25 mouse cellular contexts compared by ENCODE assay signal in genomic region chr8:109494601-109495000, GRCm38 (mm10). TPM values are rescaled to one million over a fixed set of nuclear protein-coding genes. Genes with fewer than 3 reads are reported as not detected.
"Had no signal": no experiment of that assay in that cellular context is flagged by ENCODE, and none has a peak within 500 bp of the region (broad histone marks: within the 10 kb centered on the region; RNA-seq: fewer than 3 reads in every experiment).

No protein-coding gene starts in this region.

- H3K27me3 ChIP-seq: liver, embryonic 13.5 days; liver, embryonic 15.5 days; lung, embryonic 15.5 days; megakaryocyte, embryonic 14.5 days; midbrain, embryonic 12.5 days; neural tube, embryonic 13.5 days; neural tube, embryonic 15.5 days had no signal

- H3K4me3 ChIP-seq: liver, embryonic 13.5 days; liver, embryonic 15.5 days; lung, embryonic 15.5 days; megakaryocyte, embryonic 14.5 days; midbrain, embryonic 12.5 days; myocyte; neural tube, embryonic 13.5 days; neural tube, embryonic 15.5 days had no signal

- H3K36me3 ChIP-seq: liver, embryonic 13.5 days; liver, embryonic 15.5 days; lung, embryonic 15.5 days; midbrain, embryonic 12.5 days; neural tube, embryonic 13.5 days; neural tube, embryonic 15.5 days had no signal

- H3K4me1 ChIP-seq: liver, embryonic 13.5 days; liver, embryonic 15.5 days; megakaryocyte, embryonic 14.5 days; midbrain, embryonic 12.5 days had no signal

- H3K27ac ChIP-seq: liver, embryonic 13.5 days; liver, embryonic 15.5 days; lung, embryonic 15.5 days; macrophage; midbrain, embryonic 12.5 days; neural tube, embryonic 13.5 days; neural tube, embryonic 15.5 days had no signal

- DNase-seq: liver, embryonic 13.5 days; liver, postnatal 0 days; lung, adult 2 months; lung, postnatal 14 days; lung, postnatal 36 days; midbrain, embryonic 14.5 days; retina, postnatal 1 day; spleen, adult 18-20 months; thymus, adult 18-20 months; thymus, postnatal 14 days; thymus, postnatal 36 days had no signal

RNA-seq across cellular contexts. Expression of gene Pmfbp1, which starts 0.8 kb away (rescaled TPM):
- total RNA-seq: megakaryocyte progenitor cell, adult 5-6 weeks had no signal
- polyA plus RNA-seq: liver, embryonic 13.5 days; liver, embryonic 15.5 days; liver, postnatal 0 days; lung, embryonic 15.5 days; lung, postnatal 0 days; macrophage; myocyte; small intestine, adult 2 months; stomach, embryonic 14.5 days; stomach, embryonic 16.5 days; thymus, postnatal 0 days had no signal
